Mouse (Mus musculus): ENCODE measurements at regions not wholly inside any gene's neighbourhood (a gene's known extent, or its start where the extent isn't known, plus 50 kb on each side); places are given as distances from the start of the nearest gene placed in this dataset.
A peak's percentile ranks its signal among the peaks of the same experiment; 100 is the strongest.

DNA sequence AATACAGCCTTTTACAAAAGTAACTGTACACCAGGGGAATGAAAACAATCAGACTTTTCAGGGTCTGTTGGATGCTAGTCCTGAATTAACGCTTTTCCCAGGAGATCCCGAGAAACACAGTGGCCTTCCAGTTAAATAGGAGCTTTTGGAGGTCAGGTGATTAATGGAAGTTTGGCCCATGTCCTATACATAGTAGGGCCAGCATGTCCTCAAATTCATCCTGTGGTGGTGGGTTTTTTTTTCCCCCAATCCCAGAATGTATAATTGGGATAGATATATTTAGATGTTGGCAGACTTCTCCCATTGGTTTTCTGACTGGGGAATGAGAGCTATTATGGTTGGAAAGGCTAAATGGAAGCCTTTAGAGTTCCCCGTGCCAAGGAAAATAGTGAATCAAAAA, 77.6 kb downstream of the Cd200 start:
- peak; percentile 15 for DNase-seq

DNA sequence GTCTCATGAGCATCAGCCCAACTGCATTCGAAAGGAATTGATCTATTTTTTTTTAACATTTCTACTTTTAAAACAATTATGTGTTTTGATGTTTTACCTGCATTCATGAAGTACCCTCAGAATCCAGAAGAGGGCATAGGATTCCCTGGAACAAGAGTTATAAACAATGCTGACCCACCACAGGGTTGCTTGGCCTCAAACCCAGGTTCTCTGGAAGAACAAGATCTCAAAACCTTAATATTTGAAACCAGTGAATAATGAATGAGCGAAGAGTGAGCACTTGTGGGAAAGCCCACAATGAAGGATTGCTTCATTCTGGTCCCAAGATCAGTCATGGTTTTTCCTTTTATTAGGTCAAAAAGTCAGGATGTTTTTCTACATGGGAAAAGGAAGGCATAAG, 78.6 kb downstream of the Cd200 start:
- peak; percentile 65 for DNase-seq

GRCm38 (mm10) chr16:45329716-45330115, 79.1 kb downstream of the Cd200 start:
- DNase-seq: peak; percentile 80

GRCm38 (mm10) chr16:45327103-45327502, 81.8 kb downstream of the Cd200 start:
- no peak for DNase-seq

DNA sequence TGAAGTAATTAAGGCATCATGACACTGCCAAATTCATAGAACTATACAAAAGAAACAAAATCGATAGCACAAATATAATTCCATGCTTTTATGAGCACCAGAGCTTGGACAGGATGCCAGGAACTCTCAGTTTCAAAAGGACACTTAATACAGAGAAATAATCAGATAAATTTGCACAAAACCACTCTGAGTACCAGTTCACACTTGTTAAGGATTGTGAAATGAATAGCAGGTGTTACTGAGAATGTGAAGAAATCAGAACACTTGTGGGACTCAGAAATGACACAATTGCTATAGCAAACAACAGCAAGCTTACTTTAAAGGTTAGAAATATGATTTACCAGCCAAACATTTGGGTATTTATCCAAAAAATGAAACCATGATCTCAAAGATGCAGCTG, 87.4 kb downstream of the Btla start:
- no peak for DNase-seq

Measured in kidney, adult 9 months (tissue).